Mouse (Mus musculus) lung, postnatal 0 days (tissue): ENCODE results near the gene Lipm.

Experiments used
- CTCF ChIP-seq: IDR thresholded peaks from 2 replicates; pipeline ENCODE4 v1.5.1; 2016; ENCODE audit warnings: antibody characterized with exemption, mild to moderate bottlenecking
- EP300 ChIP-seq: IDR thresholded peaks from 2 replicates; pipeline ENCODE4 v1.6.1; 2016; ENCODE audit warnings: antibody characterized with exemption, mild to moderate bottlenecking, control low read depth

- TF ChIP-seq CTCF (no peak), EP300 (no peak)
These were observed 4.5 kb upstream of the Lipm start for GRCm38 (mm10) chr19:34096228-34096627.
